Mouse (Mus musculus) bone marrow, adult 2 months (tissue): ENCODE measurements around the gene Xrn2.

ENCODE experiments used
- CTCF ChIP-seq: fragments of 200-500 bp; IDR thresholded peaks from 2 replicates; pipeline ENCODE4 v1.5.1; 2011; ENCODE audit warnings: low read length, control low read depth; ENCODE audit not compliant: control insufficient read depth, insufficient read depth
- POLR2A ChIP-seq: fragments of 200-500 bp; IDR thresholded peaks from 2 replicates; pipeline ENCODE4 v1.6.1; 2011; ENCODE audit warnings: low read depth, mild to moderate bottlenecking, control low read depth, low read length, borderline replicate concordance; ENCODE audit not compliant: control insufficient read depth

DNA sequence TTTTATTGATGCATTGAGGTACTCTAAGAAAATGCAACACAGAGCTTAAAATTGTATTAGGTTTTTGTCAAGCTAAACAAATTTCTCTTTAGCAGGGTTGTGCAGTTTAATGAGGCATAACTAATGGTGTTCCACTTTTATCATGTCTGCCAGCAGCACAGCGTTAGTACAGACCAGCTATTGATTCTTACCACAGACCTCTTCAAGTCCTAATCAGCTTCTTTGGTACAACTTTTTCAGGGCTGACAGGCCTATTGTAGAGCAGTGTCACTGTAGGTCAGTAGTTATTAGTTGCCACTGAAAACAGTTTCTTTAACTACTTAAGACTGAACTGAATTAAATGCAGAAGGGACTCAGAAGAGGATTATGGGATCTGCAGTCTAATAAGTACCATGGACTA lies 56.3 kb downstream of the Xrn2 start:
- no peak for TF ChIP-seq POLR2A
- no peak for TF ChIP-seq CTCF
